Mouse (Mus musculus): ENCODE data around the gene Btg3. TPM values are rescaled to one million over a fixed set of nuclear protein-coding genes. Genes with fewer than 3 reads are reported as not detected.

Btg3 gene
- polyA plus RNA-seq, 1 experiment: 3.6 TPM

GRCm38 (mm10) chr16:78301831-78302677 lies 74.9 kb downstream of the Btg3 start:
- TF ChIP-seq POLR2A (IDR thresholded peaks at IDR 0.05; ENCODE audit: low read depth, low read length) (no peak), CTCF (conservative IDR thresholded peaks at IDR 0.05; ENCODE audit: insufficient read depth, insufficient read length, low read depth, low read length) (no peak)
- H3K27ac ChIP-seq (ENCODE audit: insufficient read depth, low read depth, low read length): peak overlapping the region; percentile 49; the same call in 1 of the 2 replicates
- no peaks in the 10 kb centered on the region for H3K36me3 ChIP-seq (ENCODE audit: control insufficient read depth, insufficient read depth, low read length)
- H3K4me3 ChIP-seq (ENCODE audit: insufficient read depth, low read depth, low read length): peak overlapping the region; percentile 69
- peak; percentile 32 for DNase-seq
- peaks cover 8% of the 10 kb centered on the region for H3K4me1 ChIP-seq (ENCODE audit: control insufficient read depth, insufficient read depth, low read length)
- no peaks in the 10 kb centered on the region for H3K27me3 ChIP-seq (replicated peaks; ENCODE audit: control insufficient read depth, insufficient read depth, low read length)
- WGBS: under 1% methylated on average over 64 of the region's 65 CpGs

GRCm38 (mm10) chr16:78301183-78301830 lies 75.7 kb downstream of the Btg3 start, which contains the start of gene Cxadr:
Gene Cxadr, plus strand, starts transcription at chr16:78301489.
- 1% methylated on average over 34 of the region's 34 CpGs for WGBS
- H3K27me3 ChIP-seq (replicated peaks; ENCODE audit: control insufficient read depth, insufficient read depth, low read length): no peaks in the 10 kb centered on the region
- H3K36me3 ChIP-seq (ENCODE audit: control insufficient read depth, insufficient read depth, low read length): no peaks in the 10 kb centered on the region
- peaks cover 8% of the 10 kb centered on the region for H3K4me1 ChIP-seq (ENCODE audit: control insufficient read depth, insufficient read depth, low read length)
- peak within 1 kb of the TSS; percentile 57; the same call in 1 of the 2 replicates for H3K27ac ChIP-seq (ENCODE audit: insufficient read depth, low read depth, low read length)
- TF ChIP-seq POLR2A (IDR thresholded peaks at IDR 0.05; ENCODE audit: low read depth, low read length) (peak; percentile 75), CTCF (conservative IDR thresholded peaks at IDR 0.05; ENCODE audit: insufficient read depth, insufficient read length, low read depth, low read length) (no peak)
- H3K4me3 ChIP-seq (ENCODE audit: insufficient read depth, low read depth, low read length): peak within 1 kb of the TSS; percentile 69
- DNase-seq: peak; percentile 92

GRCm38 (mm10) chr16:78296114-78296513 lies 80.9 kb downstream of the Btg3 start:
- H3K27me3 ChIP-seq (replicated peaks; ENCODE audit: control insufficient read depth, insufficient read depth, low read length): no peaks in the 10 kb centered on the region
- no peaks in the 10 kb centered on the region for H3K4me1 ChIP-seq (ENCODE audit: control insufficient read depth, insufficient read depth, low read length)
- no peak overlapping the region for H3K27ac ChIP-seq (ENCODE audit: insufficient read depth, low read depth, low read length)
- no peaks in the 10 kb centered on the region for H3K36me3 ChIP-seq (ENCODE audit: control insufficient read depth, insufficient read depth, low read length)
- no peak for TF ChIP-seq CTCF (conservative IDR thresholded peaks at IDR 0.05; ENCODE audit: insufficient read depth, insufficient read length, low read depth, low read length)
- TF ChIP-seq POLR2A (IDR thresholded peaks at IDR 0.05; ENCODE audit: low read depth, low read length): no peak
- DNase-seq: no peak
- 76% methylated on average over 9 of the region's 9 CpGs for WGBS
- no peak overlapping the region for H3K4me3 ChIP-seq (ENCODE audit: insufficient read depth, low read depth, low read length)

- H3K27ac ChIP-seq (ENCODE audit: insufficient read depth, low read depth, low read length): no peak overlapping the region
- WGBS: 64% methylated on average over 4 of the region's 4 CpGs
These were observed 81.4 kb downstream of the Btg3 start for GRCm38 (mm10) chr16:78295601-78296000.

GRCm38 (mm10) chr16:78294606-78295275 lies 82.3 kb downstream of the Btg3 start:
- Histone ChIP-seq H3K27ac (ENCODE audit: insufficient read depth, low read depth, low read length) (no peak overlapping the region), H3K36me3 (ENCODE audit: control insufficient read depth, insufficient read depth, low read length) (no peaks in the 10 kb centered on the region), H3K4me3 (ENCODE audit: insufficient read depth, low read depth, low read length) (no peak overlapping the region), H3K4me1 (ENCODE audit: control insufficient read depth, insufficient read depth, low read length) (no peaks in the 10 kb centered on the region), H3K27me3 (replicated peaks; ENCODE audit: control insufficient read depth, insufficient read depth, low read length) (no peaks in the 10 kb centered on the region)
- WGBS: 63% methylated on average over 5 of the region's 5 CpGs
- no peak for TF ChIP-seq CTCF (conservative IDR thresholded peaks at IDR 0.05; ENCODE audit: insufficient read depth, insufficient read length, low read depth, low read length)
- no peak for TF ChIP-seq POLR2A (IDR thresholded peaks at IDR 0.05; ENCODE audit: low read depth, low read length)
- no peak for DNase-seq

More at GRCm38 (mm10) chr16:78295601-78296000, 81.4 kb downstream of the Btg3 start:
- no peak overlapping the region for H3K4me3 ChIP-seq (ENCODE audit: insufficient read depth, low read depth, low read length)
- no peaks in the 10 kb centered on the region for H3K36me3 ChIP-seq (ENCODE audit: control insufficient read depth, insufficient read depth, low read length)
- no peaks in the 10 kb centered on the region for H3K4me1 ChIP-seq (ENCODE audit: control insufficient read depth, insufficient read depth, low read length)
- no peak for DNase-seq
- no peak for TF ChIP-seq CTCF (conservative IDR thresholded peaks at IDR 0.05; ENCODE audit: insufficient read depth, insufficient read length, low read depth, low read length)
- TF ChIP-seq POLR2A (IDR thresholded peaks at IDR 0.05; ENCODE audit: low read depth, low read length): no peak
- no peaks in the 10 kb centered on the region for H3K27me3 ChIP-seq (replicated peaks; ENCODE audit: control insufficient read depth, insufficient read depth, low read length)

GRCm38 (mm10) chr16:78294051-78294450 lies 82.9 kb downstream of the Btg3 start:
- no peaks in the 10 kb centered on the region for H3K4me1 ChIP-seq (ENCODE audit: control insufficient read depth, insufficient read depth, low read length)
- H3K4me3 ChIP-seq (ENCODE audit: insufficient read depth, low read depth, low read length): no peak overlapping the region
- no peak overlapping the region for H3K27ac ChIP-seq (ENCODE audit: insufficient read depth, low read depth, low read length)
- H3K27me3 ChIP-seq (replicated peaks; ENCODE audit: control insufficient read depth, insufficient read depth, low read length): no peaks in the 10 kb centered on the region
- DNase-seq: no peak
- H3K36me3 ChIP-seq (ENCODE audit: control insufficient read depth, insufficient read depth, low read length): no peaks in the 10 kb centered on the region
- TF ChIP-seq CTCF (conservative IDR thresholded peaks at IDR 0.05; ENCODE audit: insufficient read depth, insufficient read length, low read depth, low read length) (no peak), POLR2A (IDR thresholded peaks at IDR 0.05; ENCODE audit: low read depth, low read length) (no peak)
- 89% methylated on average over 1 of the region's 1 CpGs for WGBS
